Mouse (Mus musculus): ENCODE measurements around the gene Eif4h. TPM values are rescaled to one million over a fixed set of nuclear protein-coding genes. Genes with fewer than 3 reads are reported as not detected.

Eif4h gene
- polyA plus RNA-seq, 1 experiment: 309 TPM

- TF ChIP-seq POLR2A (IDR thresholded peaks at IDR 0.05; ENCODE audit: insufficient read depth, low read length) (no peak), EP300 (IDR thresholded peaks at IDR 0.05; ENCODE audit: insufficient read depth, low read depth, low read length) (no peak), CTCF (IDR thresholded peaks at IDR 0.05; ENCODE audit: low read depth, low read length) (no peak)
- Histone ChIP-seq H3K9ac (ENCODE audit: low read depth, poor library complexity, severe bottlenecking) (peak within 1 kb of the TSS; percentile 20; the same call in 1 of the 2 replicates), H3K36me3 (ENCODE audit: control insufficient read depth, insufficient read depth, low read length, poor library complexity, severe bottlenecking) (no peaks in the 10 kb centered on the region; the same call in 1 of the 2 replicates), H3K9me3 (replicated peaks; ENCODE audit: control insufficient read depth, insufficient read depth, low read length, poor library complexity, severe bottlenecking) (no peaks in the 10 kb centered on the region), H3K4me1 (ENCODE audit: control insufficient read depth, insufficient read depth, low read length) (no peaks in the 10 kb centered on the region), H3K27ac (ENCODE audit: insufficient read depth, low read length) (peak within 1 kb of the TSS; percentile 33; the same call in 1 of the 2 replicates), H3K27me3 (ENCODE audit: control insufficient read depth, insufficient read depth, low read length, poor library complexity, severe bottlenecking) (no peaks in the 10 kb centered on the region), H3K4me3 (ENCODE audit: low read depth, low read length) (no peak within 1 kb of the TSS)
Measured at GRCm38 (mm10) chr5:134581146-134581545, 58.1 kb downstream of the Eif4h start, which contains the start of gene Rfc2. Rfc2 (plus strand) TSS chr5:134581366.

GRCm38 (mm10) chr5:134579135-134579534 is 60.2 kb downstream of the Eif4h start:
- Histone ChIP-seq H3K4me1 (ENCODE audit: control insufficient read depth, insufficient read depth, low read length) (no peaks in the 10 kb centered on the region), H3K27ac (ENCODE audit: insufficient read depth, low read length) (no peak overlapping the region), H3K36me3 (ENCODE audit: control insufficient read depth, insufficient read depth, low read length, poor library complexity, severe bottlenecking) (no peaks in the 10 kb centered on the region), H3K9ac (ENCODE audit: low read depth, poor library complexity, severe bottlenecking) (no peak overlapping the region), H3K4me3 (ENCODE audit: low read depth, low read length) (no peak overlapping the region), H3K27me3 (ENCODE audit: control insufficient read depth, insufficient read depth, low read length, poor library complexity, severe bottlenecking) (no peaks in the 10 kb centered on the region), H3K9me3 (replicated peaks; ENCODE audit: control insufficient read depth, insufficient read depth, low read length, poor library complexity, severe bottlenecking) (no peaks in the 10 kb centered on the region)
- TF ChIP-seq POLR2A (IDR thresholded peaks at IDR 0.05; ENCODE audit: insufficient read depth, low read length) (no peak), CTCF (IDR thresholded peaks at IDR 0.05; ENCODE audit: low read depth, low read length) (no peak), EP300 (IDR thresholded peaks at IDR 0.05; ENCODE audit: insufficient read depth, low read depth, low read length) (no peak)

- Histone ChIP-seq H3K27me3 (ENCODE audit: control insufficient read depth, insufficient read depth, low read length, poor library complexity, severe bottlenecking) (no peaks in the 10 kb centered on the region), H3K27ac (ENCODE audit: insufficient read depth, low read length) (no peak overlapping the region), H3K36me3 (ENCODE audit: control insufficient read depth, insufficient read depth, low read length, poor library complexity, severe bottlenecking) (no peaks in the 10 kb centered on the region), H3K9me3 (replicated peaks; ENCODE audit: control insufficient read depth, insufficient read depth, low read length, poor library complexity, severe bottlenecking) (no peaks in the 10 kb centered on the region), H3K4me3 (ENCODE audit: low read depth, low read length) (no peak overlapping the region), H3K9ac (ENCODE audit: low read depth, poor library complexity, severe bottlenecking) (no peak overlapping the region), H3K4me1 (ENCODE audit: control insufficient read depth, insufficient read depth, low read length) (peaks cover 1% of the 10 kb centered on the region)
- TF ChIP-seq CTCF (IDR thresholded peaks at IDR 0.05; ENCODE audit: low read depth, low read length) (no peak), POLR2A (IDR thresholded peaks at IDR 0.05; ENCODE audit: insufficient read depth, low read length) (no peak), EP300 (IDR thresholded peaks at IDR 0.05; ENCODE audit: insufficient read depth, low read depth, low read length) (no peak)
Measured at GRCm38 (mm10) chr5:134577534-134577933, 61.8 kb downstream of the Eif4h start.

GRCm38 (mm10) chr5:134576517-134577220 is 62.6 kb downstream of the Eif4h start:
- Histone ChIP-seq H3K9ac (ENCODE audit: low read depth, poor library complexity, severe bottlenecking) (no peak overlapping the region), H3K4me1 (ENCODE audit: control insufficient read depth, insufficient read depth, low read length) (peaks cover 3% of the 10 kb centered on the region), H3K4me3 (ENCODE audit: low read depth, low read length) (no peak overlapping the region), H3K27ac (ENCODE audit: insufficient read depth, low read length) (no peak overlapping the region), H3K36me3 (ENCODE audit: control insufficient read depth, insufficient read depth, low read length, poor library complexity, severe bottlenecking) (no peaks in the 10 kb centered on the region), H3K27me3 (ENCODE audit: control insufficient read depth, insufficient read depth, low read length, poor library complexity, severe bottlenecking) (no peaks in the 10 kb centered on the region), H3K9me3 (replicated peaks; ENCODE audit: control insufficient read depth, insufficient read depth, low read length, poor library complexity, severe bottlenecking) (no peaks in the 10 kb centered on the region)
- no peak for TF ChIP-seq CTCF (IDR thresholded peaks at IDR 0.05; ENCODE audit: low read depth, low read length)
- TF ChIP-seq POLR2A (IDR thresholded peaks at IDR 0.05; ENCODE audit: insufficient read depth, low read length): no peak
- no peak for TF ChIP-seq EP300 (IDR thresholded peaks at IDR 0.05; ENCODE audit: insufficient read depth, low read depth, low read length)

- Histone ChIP-seq H3K9me3 (replicated peaks; ENCODE audit: control insufficient read depth, insufficient read depth, low read length, poor library complexity, severe bottlenecking) (no peaks in the 10 kb centered on the region), H3K4me1 (ENCODE audit: control insufficient read depth, insufficient read depth, low read length) (peaks cover 3% of the 10 kb centered on the region), H3K27ac (ENCODE audit: insufficient read depth, low read length) (no peak overlapping the region), H3K4me3 (ENCODE audit: low read depth, low read length) (no peak overlapping the region), H3K36me3 (ENCODE audit: control insufficient read depth, insufficient read depth, low read length, poor library complexity, severe bottlenecking) (no peaks in the 10 kb centered on the region), H3K27me3 (ENCODE audit: control insufficient read depth, insufficient read depth, low read length, poor library complexity, severe bottlenecking) (no peaks in the 10 kb centered on the region), H3K9ac (ENCODE audit: low read depth, poor library complexity, severe bottlenecking) (no peak overlapping the region)
- no peak for TF ChIP-seq EP300 (IDR thresholded peaks at IDR 0.05; ENCODE audit: insufficient read depth, low read depth, low read length)
- no peak for TF ChIP-seq CTCF (IDR thresholded peaks at IDR 0.05; ENCODE audit: low read depth, low read length)
- TF ChIP-seq POLR2A (IDR thresholded peaks at IDR 0.05; ENCODE audit: insufficient read depth, low read length): no peak
Measured at GRCm38 (mm10) chr5:134575833-134576232, 63.5 kb downstream of the Eif4h start.

- Histone ChIP-seq H3K9me3 (replicated peaks; ENCODE audit: control insufficient read depth, insufficient read depth, low read length, poor library complexity, severe bottlenecking) (no peaks in the 10 kb centered on the region), H3K4me1 (ENCODE audit: control insufficient read depth, insufficient read depth, low read length) (peaks cover 7% of the 10 kb centered on the region), H3K9ac (ENCODE audit: low read depth, poor library complexity, severe bottlenecking) (no peak overlapping the region), H3K27ac (ENCODE audit: insufficient read depth, low read length) (no peak overlapping the region), H3K27me3 (ENCODE audit: control insufficient read depth, insufficient read depth, low read length, poor library complexity, severe bottlenecking) (no peaks in the 10 kb centered on the region), H3K36me3 (ENCODE audit: control insufficient read depth, insufficient read depth, low read length, poor library complexity, severe bottlenecking) (no peaks in the 10 kb centered on the region), H3K4me3 (ENCODE audit: low read depth, low read length) (no peak overlapping the region)
- TF ChIP-seq CTCF (IDR thresholded peaks at IDR 0.05; ENCODE audit: low read depth, low read length) (no peak), EP300 (IDR thresholded peaks at IDR 0.05; ENCODE audit: insufficient read depth, low read depth, low read length) (no peak), POLR2A (IDR thresholded peaks at IDR 0.05; ENCODE audit: insufficient read depth, low read length) (no peak)
Measured at GRCm38 (mm10) chr5:134572508-134573214, 66.6 kb downstream of the Eif4h start.
